Comparison of ENCODE assay signal across 10 mouse cellular contexts in the genomic region with DNA sequence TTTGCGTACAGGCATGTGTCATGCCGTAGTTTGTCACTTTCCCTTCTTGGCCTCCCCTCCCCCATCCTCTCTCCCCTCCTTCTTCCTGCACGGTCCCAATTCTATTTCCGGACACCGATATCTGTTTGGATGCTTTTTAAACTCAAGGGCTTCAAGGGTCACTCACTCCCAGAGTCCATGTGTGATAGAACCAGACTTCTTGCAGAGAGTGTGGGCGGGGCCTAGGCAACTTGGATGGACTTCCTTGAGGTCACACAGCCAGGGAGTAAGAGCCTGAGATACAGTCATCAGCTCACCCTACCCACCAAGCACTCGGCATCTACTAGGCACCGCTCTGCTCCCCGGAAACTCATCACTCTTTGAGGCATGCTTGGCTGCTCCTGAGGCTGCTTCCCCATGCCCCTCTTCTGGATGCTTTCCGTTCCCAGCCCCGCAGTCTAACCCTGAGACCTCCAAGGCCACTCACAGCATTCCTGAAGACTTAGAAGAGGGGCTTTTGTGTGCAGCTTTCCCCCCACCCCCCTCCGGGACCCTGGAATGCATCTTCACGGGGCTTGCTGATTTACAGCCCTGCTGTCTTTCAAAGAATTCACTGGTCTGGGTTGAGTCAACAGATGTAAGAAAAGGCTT. TPM values are rescaled to one million over a fixed set of nuclear protein-coding genes. Genes with fewer than 3 reads are reported as not detected.
A peak's percentile ranks its signal among the peaks of the same experiment; 100 is the strongest.
DNase-seq lines count a peak whose midpoint lies in the region; ATAC-seq and TF ChIP-seq lines count a peak whose summit lies in the region.
"Had no signal": no experiment of that assay in that cellular context is flagged by ENCODE, and none has a peak within 500 bp of the region (broad histone marks: within the 10 kb centered on the region; RNA-seq: fewer than 3 reads in every experiment).

No protein-coding gene starts in this region.

- no peak overlapping the region for H3K4me3 ChIP-seq in forebrain, embryonic 11.5 days (ENCODE audit: low read depth, low read length)
- no peak overlapping the region for H3K4me3 ChIP-seq in forebrain, embryonic 16.5 days (replicated peaks; ENCODE audit: low read length)
- no peak overlapping the region for H3K4me3 ChIP-seq in heart, embryonic 12.5 days
- H3K4me3 ChIP-seq in liver, adult 2 months (ENCODE audit: insufficient read depth, low read depth, low read length): no peak overlapping the region
- H3K4me3 ChIP-seq: limb, embryonic 12.5 days had no signal

- H3K79me2 ChIP-seq in liver, adult 2 months (ENCODE audit: control insufficient read depth, insufficient read depth, low read length): no peaks in the 10 kb centered on the region

- DNase-seq in forebrain, embryonic 11.5 days (ENCODE audit: low spot score): peak; percentile 51
- peak; percentile 70 for DNase-seq in Muller cell, postnatal 12 days (ENCODE audit: inconsistent ontology term)
- peak; percentile 43 for DNase-seq in liver, adult 2 months (ENCODE audit: extremely low read depth, low read depth, low spot score)
- DNase-seq in cerebellum, adult 9-10 months: no peak
- DNase-seq in c-Kit-positive CD71-positive TER-119-positive erythroid progenitor cells, embryonic 14.5 days (ENCODE audit: low spot score): no peak
- no peak for DNase-seq in right cerebral cortex, postnatal 4 days

- no peaks in the 10 kb centered on the region for H3K36me3 ChIP-seq in forebrain, embryonic 11.5 days (ENCODE audit: control insufficient read depth, insufficient read depth, low read length)
- H3K36me3 ChIP-seq in forebrain, embryonic 16.5 days (ENCODE audit: control insufficient read depth, insufficient read depth): no peaks in the 10 kb centered on the region
- H3K36me3 ChIP-seq in heart, embryonic 12.5 days: no peaks in the 10 kb centered on the region
- no peaks in the 10 kb centered on the region for H3K36me3 ChIP-seq in liver, adult 2 months (ENCODE audit: control insufficient read depth, insufficient read depth, low read length)
- H3K36me3 ChIP-seq: limb, embryonic 12.5 days had no signal

- ATAC-seq in forebrain, embryonic 11.5 days (replicated peaks; ENCODE audit: low FRiP score): no peak
- ATAC-seq in forebrain, embryonic 16.5 days: no peak
- ATAC-seq in heart, embryonic 12.5 days (ENCODE audit: insufficient number of reproducible peaks, low FRiP score): peak; percentile 79

- TF ChIP-seq CTCF in liver, adult 2 months (IDR thresholded peaks at IDR 0.05; ENCODE audit: low read depth, low read length): no peak

- H3K27me3 ChIP-seq in forebrain, embryonic 11.5 days (ENCODE audit: control insufficient read depth, insufficient read depth, low read length): no peaks in the 10 kb centered on the region
- no peaks in the 10 kb centered on the region for H3K27me3 ChIP-seq in forebrain, embryonic 16.5 days (replicated peaks; ENCODE audit: control insufficient read depth, insufficient read depth, low read length)
- no peaks in the 10 kb centered on the region for H3K27me3 ChIP-seq in heart, embryonic 12.5 days (replicated peaks)
- H3K27me3 ChIP-seq in liver, adult 2 months (ENCODE audit: control insufficient read depth, insufficient read depth, low read length): no peaks in the 10 kb centered on the region
- H3K27me3 ChIP-seq: limb, embryonic 12.5 days had no signal

- H3K4me2 ChIP-seq in forebrain, embryonic 11.5 days (ENCODE audit: low read depth, low read length, severe bottlenecking): no peak overlapping the region
- no peak overlapping the region for H3K4me2 ChIP-seq in forebrain, embryonic 16.5 days (ENCODE audit: low read length)
- peak overlapping the region; percentile 54 for H3K4me2 ChIP-seq in heart, embryonic 12.5 days
- H3K4me2 ChIP-seq: limb, embryonic 12.5 days had no signal

- H3K9ac ChIP-seq in forebrain, embryonic 11.5 days (ENCODE audit: low read length): no peak overlapping the region
- H3K9ac ChIP-seq in forebrain, embryonic 16.5 days (replicated peaks; ENCODE audit: low read depth, low read length): no peak overlapping the region
- H3K9ac ChIP-seq in heart, embryonic 12.5 days: no peak overlapping the region; the same call in 1 of the 2 replicates
- no peak overlapping the region for H3K9ac ChIP-seq in liver, adult 2 months (ENCODE audit: low read depth, low read length)
- H3K9ac ChIP-seq: limb, embryonic 12.5 days had no signal

- H3K27ac ChIP-seq in forebrain, embryonic 11.5 days (ENCODE audit: low read depth, low read length): no peak overlapping the region
- no peak overlapping the region for H3K27ac ChIP-seq in forebrain, embryonic 16.5 days (ENCODE audit: low read length)
- H3K27ac ChIP-seq in heart, embryonic 12.5 days (ENCODE audit: poor library complexity, severe bottlenecking): peak overlapping the region; percentile 40; the same call in 1 of the 2 replicates
- H3K27ac ChIP-seq in liver, adult 2 months (replicated peaks; ENCODE audit: insufficient read depth, low read depth, low read length): no peak overlapping the region
- H3K27ac ChIP-seq: limb, embryonic 12.5 days had no signal

- no peak for TF ChIP-seq POLR2A in liver, adult 2 months (IDR thresholded peaks at IDR 0.05; ENCODE audit: extremely low read depth, insufficient read depth, low read length)

- no peaks in the 10 kb centered on the region for H3K4me1 ChIP-seq in forebrain, embryonic 11.5 days (replicated peaks; ENCODE audit: control insufficient read depth, insufficient read depth, low read length)
- H3K4me1 ChIP-seq in forebrain, embryonic 16.5 days (replicated peaks; ENCODE audit: control insufficient read depth, insufficient read depth, low read length): no peaks in the 10 kb centered on the region
- H3K4me1 ChIP-seq in heart, embryonic 12.5 days (replicated peaks): peaks cover 31% of the 10 kb centered on the region
- no peaks in the 10 kb centered on the region for H3K4me1 ChIP-seq in liver, adult 2 months (ENCODE audit: control insufficient read depth, insufficient read depth, low read length)

- peaks cover 4% of the 10 kb centered on the region; the same call in 1 of the 2 replicates for H3K9me3 ChIP-seq in forebrain, embryonic 11.5 days (ENCODE audit: control insufficient read depth, low read length)
- H3K9me3 ChIP-seq in forebrain, embryonic 16.5 days (ENCODE audit: control insufficient read depth, low read length): peaks cover 8% of the 10 kb centered on the region
- peaks cover 11% of the 10 kb centered on the region for H3K9me3 ChIP-seq in heart, embryonic 12.5 days (replicated peaks)

- 61% methylated on average over 13 of the region's 13 CpGs for WGBS in forebrain, embryonic 11.5 days
- 69% methylated on average over 13 of the region's 13 CpGs for WGBS in forebrain, embryonic 16.5 days
- 26% methylated on average over 13 of the region's 13 CpGs for WGBS in heart, embryonic 12.5 days
- WGBS in liver, adult 2 months: 76% methylated on average over 13 of the region's 13 CpGs

RNA-seq across cellular contexts. Expression of a gene that starts 35.1 kb away (rescaled TPM):
- 1.1 and 1.3 TPM in 2 replicates for polyA plus RNA-seq in forebrain, embryonic 11.5 days (2014; fragmentation: Nextera tagmentation; extraction: Ambion mirVana)
- 3.2 and 4.9 TPM in 2 replicates for polyA plus RNA-seq in forebrain, embryonic 16.5 days (2015; fragmentation: Nextera tagmentation; extraction: Ambion mirVana)
- polyA plus RNA-seq in heart, embryonic 12.5 days (2016; fragmentation: Nextera tagmentation; extraction: Ambion mirVana): 0.15 and 0.36 TPM in 2 replicates
- total RNA-seq in liver, adult 2 months (2014; rRNA removed): 0.09 and 0.40 TPM in 2 replicates
- 0.10 and 0.17 TPM in 2 replicates for polyA plus RNA-seq in liver, adult 2 months (2012; rRNA removed)
- total RNA-seq: neutrophil, adult 5-6 weeks had no signal

Comparison
In these comparisons a context has a peak if more than half of its experiments do, and no peak if none do; other contexts are left out.
1. DNase-seq: peak in forebrain, embryonic 11.5 days (single experiment), Muller cell, postnatal 12 days (single experiment) and liver, adult 2 months (single experiment); none in cerebellum, adult 9-10 months (single experiment), c-Kit-positive CD71-positive TER-119-positive erythroid progenitor cells, embryonic 14.5 days (single experiment) and right cerebral cortex, postnatal 4 days (single experiment).